Mouse (Mus musculus) WW6 (cell line): ENCODE results near the gene Tacc2.

Experiments used
- DNase-seq: peaks from one replicate; pipeline ENCODE4 v3.0.0-alpha.2; 2013; ENCODE audit warnings: low read depth, low spot score

Gene Tacc2

GRCm38 (mm10) chr7:130681798-130682197, 104.6 kb downstream of the Tacc2 start:
- no peak for DNase-seq

- no peak for DNase-seq
Measured at GRCm38 (mm10) chr7:130688601-130689000, 111.4 kb downstream of the Tacc2 start.

GRCm38 (mm10) chr7:130690869-130691268, 113.6 kb downstream of the Tacc2 start:
- no peak for DNase-seq

- no peak for DNase-seq
Measured at GRCm38 (mm10) chr7:130691931-130692330, 114.7 kb downstream of the Tacc2 start.

GRCm38 (mm10) chr7:130692392-130692942, 115.2 kb downstream of the Tacc2 start:
- DNase-seq, result no peak

GRCm38 (mm10) chr7:130692943-130693799, 115.9 kb downstream of the Tacc2 start:
- no peak for DNase-seq

GRCm38 (mm10) chr7:130693800-130694193, 116.6 kb downstream of the Tacc2 start:
- no peak for DNase-seq

GRCm38 (mm10) chr7:130695669-130696338, 118.6 kb downstream of the Tacc2 start:
- DNase-seq, result no peak

- no peak for DNase-seq
Measured at GRCm38 (mm10) chr7:130696347-130697234, 119.4 kb downstream of the Tacc2 start.

GRCm38 (mm10) chr7:130698480-130698879, 121.2 kb downstream of the Tacc2 start:
- DNase-seq, result no peak

GRCm38 (mm10) chr7:130701336-130701735, 124.1 kb downstream of the Tacc2 start:
- no peak for DNase-seq

- no peak for DNase-seq
Measured at GRCm38 (mm10) chr7:130705230-130705629, 128.0 kb downstream of the Tacc2 start.

- DNase-seq, result no peak
Measured at GRCm38 (mm10) chr7:130708940-130709339, 131.7 kb downstream of the Tacc2 start.

GRCm38 (mm10) chr7:130709372-130710274, 132.4 kb downstream of the Tacc2 start:
- DNase-seq, result no peak

- no peak for DNase-seq
Measured at GRCm38 (mm10) chr7:130711851-130712250, 134.6 kb downstream of the Tacc2 start.

GRCm38 (mm10) chr7:130713319-130713718, 136.1 kb downstream of the Tacc2 start:
- DNase-seq, result no peak

- DNase-seq, result no peak
Measured at GRCm38 (mm10) chr7:130715467-130715866, 138.2 kb downstream of the Tacc2 start.

GRCm38 (mm10) chr7:130716341-130716740, 139.1 kb downstream of the Tacc2 start:
- no peak for DNase-seq

- DNase-seq, result no peak
Measured at GRCm38 (mm10) chr7:130716989-130717388, 139.8 kb downstream of the Tacc2 start.

GRCm38 (mm10) chr7:130719931-130720598, 142.8 kb downstream of the Tacc2 start:
- no peak for DNase-seq
